Mouse (Mus musculus): ENCODE results near the gene Hpcal1. TPM values are rescaled to one million over a fixed set of nuclear protein-coding genes. Genes with fewer than 3 reads are reported as not detected.
A peak's percentile ranks its signal among the peaks of the same experiment; 100 is the strongest.

Gene Hpcal1
- total and polyA plus RNA-seq, 2 experiments from 2014 or later: 93.9 to 180 TPM

- no peaks in the 10 kb centered on the region for H3K36me3 ChIP-seq (ENCODE audit: insufficient read depth, low read length)
- H3K9ac ChIP-seq (replicated peaks; ENCODE audit: low read length): no peak overlapping the region
- ATAC-seq (no peak), DNase-seq (ENCODE audit: low spot score) (no peak)
- no peak overlapping the region for H3K4me2 ChIP-seq (ENCODE audit: low read depth, low read length)
- 68% methylated on average over 13 of the region's 13 CpGs for WGBS
- TF ChIP-seq CTCF (IDR thresholded peaks at IDR 0.05; ENCODE audit: low read depth): no peak
- peaks cover 18% of the 10 kb centered on the region for H3K4me1 ChIP-seq (ENCODE audit: insufficient read depth, low read length)
- H3K9me3 ChIP-seq (ENCODE audit: low read length): no peaks in the 10 kb centered on the region
- H3K4me3 ChIP-seq (ENCODE audit: low read length): no peak overlapping the region
- no peak overlapping the region; the same call in 1 of the 2 replicates for H3K27ac ChIP-seq
- H3K27me3 ChIP-seq (ENCODE audit: insufficient read depth, low read length): no peaks in the 10 kb centered on the region
These were observed 37.2 kb downstream of the Hpcal1 start for GRCm38 (mm10) chr12:17727676-17728339.

- H3K27me3 ChIP-seq (ENCODE audit: insufficient read depth, low read length): no peaks in the 10 kb centered on the region
- no peak overlapping the region for H3K4me3 ChIP-seq (ENCODE audit: low read length)
- TF ChIP-seq CTCF (IDR thresholded peaks at IDR 0.05; ENCODE audit: low read depth): no peak
- peak; percentile 57 for DNase-seq (ENCODE audit: low spot score)
- H3K27ac ChIP-seq: no peak overlapping the region
- H3K4me2 ChIP-seq (ENCODE audit: low read depth, low read length): no peak overlapping the region
- H3K9ac ChIP-seq (replicated peaks; ENCODE audit: low read length): 0 out of 2 replicates have a peak overlapping the region, but pooled peaks have one; percentile 13
- H3K9me3 ChIP-seq (ENCODE audit: low read length): no peaks in the 10 kb centered on the region
- 60% methylated on average over 13 of the region's 13 CpGs for WGBS
- no peaks in the 10 kb centered on the region for H3K36me3 ChIP-seq (ENCODE audit: insufficient read depth, low read length)
- H3K4me1 ChIP-seq (ENCODE audit: insufficient read depth, low read length): peaks cover 18% of the 10 kb centered on the region
- ATAC-seq: peak; percentile 30; the same call in 1 of the 2 replicates
These were observed 38.7 kb downstream of the Hpcal1 start for GRCm38 (mm10) chr12:17729211-17729900.

GRCm38 (mm10) chr12:17732006-17732405 is 41.4 kb downstream of the Hpcal1 start:
- no peak overlapping the region for H3K27ac ChIP-seq
- DNase-seq (ENCODE audit: low spot score) (no peak), ATAC-seq (no peak)
- peaks cover 9% of the 10 kb centered on the region; the same call in 1 of the 2 replicates for H3K4me1 ChIP-seq (ENCODE audit: insufficient read depth, low read length)
- no peaks in the 10 kb centered on the region for H3K36me3 ChIP-seq (ENCODE audit: insufficient read depth, low read length)
- H3K9me3 ChIP-seq (ENCODE audit: low read length): no peaks in the 10 kb centered on the region
- 84% methylated on average over 7 of the region's 7 CpGs for WGBS
- H3K4me2 ChIP-seq (ENCODE audit: low read depth, low read length): no peak overlapping the region
- no peak overlapping the region for H3K9ac ChIP-seq (replicated peaks; ENCODE audit: low read length)
- H3K27me3 ChIP-seq (ENCODE audit: insufficient read depth, low read length): no peaks in the 10 kb centered on the region
- no peak overlapping the region for H3K4me3 ChIP-seq (ENCODE audit: low read length)
- no peak for TF ChIP-seq CTCF (IDR thresholded peaks at IDR 0.05; ENCODE audit: low read depth)

GRCm38 (mm10) chr12:17732546-17732945 is 41.9 kb downstream of the Hpcal1 start:
- 85% methylated on average over 4 of the region's 4 CpGs for WGBS
- no peak for TF ChIP-seq CTCF (IDR thresholded peaks at IDR 0.05; ENCODE audit: low read depth)

GRCm38 (mm10) chr12:17733114-17733904 is 42.7 kb downstream of the Hpcal1 start:
- 58% methylated on average over 6 of the region's 6 CpGs for WGBS
- no peaks in the 10 kb centered on the region for H3K36me3 ChIP-seq (ENCODE audit: insufficient read depth, low read length)
- no peak overlapping the region for H3K4me2 ChIP-seq (ENCODE audit: low read depth, low read length)
- no peaks in the 10 kb centered on the region for H3K27me3 ChIP-seq (ENCODE audit: insufficient read depth, low read length)
- no peak for TF ChIP-seq CTCF (IDR thresholded peaks at IDR 0.05; ENCODE audit: low read depth)
- H3K27ac ChIP-seq: no peak overlapping the region
- H3K4me1 ChIP-seq (ENCODE audit: insufficient read depth, low read length): peaks cover 3% of the 10 kb centered on the region; the same call in 1 of the 2 replicates
- ATAC-seq (no peak; the same call in 1 of the 2 replicates), DNase-seq (ENCODE audit: low spot score) (no peak)
- H3K9me3 ChIP-seq (ENCODE audit: low read length): no peaks in the 10 kb centered on the region
- H3K9ac ChIP-seq (replicated peaks; ENCODE audit: low read length): no peak overlapping the region
- no peak overlapping the region for H3K4me3 ChIP-seq (ENCODE audit: low read length)

More at GRCm38 (mm10) chr12:17732546-17732945, 41.9 kb downstream of the Hpcal1 start:
- Histone ChIP-seq H3K4me2 (ENCODE audit: low read depth, low read length) (no peak overlapping the region), H3K27ac (no peak overlapping the region), H3K4me1 (ENCODE audit: insufficient read depth, low read length) (peaks cover 5% of the 10 kb centered on the region; the same call in 1 of the 2 replicates), H3K9me3 (ENCODE audit: low read length) (no peaks in the 10 kb centered on the region), H3K9ac (replicated peaks; ENCODE audit: low read length) (no peak overlapping the region), H3K4me3 (ENCODE audit: low read length) (no peak overlapping the region), H3K27me3 (ENCODE audit: insufficient read depth, low read length) (no peaks in the 10 kb centered on the region), H3K36me3 (ENCODE audit: insufficient read depth, low read length) (no peaks in the 10 kb centered on the region)
- DNase-seq (ENCODE audit: low spot score) (no peak), ATAC-seq (no peak)

GRCm38 (mm10) chr12:17736396-17736795 is 45.7 kb downstream of the Hpcal1 start:
- no peak overlapping the region for H3K4me2 ChIP-seq (ENCODE audit: low read depth, low read length)
- ATAC-seq: no peak
- TF ChIP-seq CTCF (IDR thresholded peaks at IDR 0.05; ENCODE audit: low read depth): no peak
- no peak overlapping the region for H3K4me3 ChIP-seq (ENCODE audit: low read length)
- DNase-seq (ENCODE audit: low spot score): no peak
- 95% methylated on average over 6 of the region's 6 CpGs for WGBS
- H3K36me3 ChIP-seq (ENCODE audit: insufficient read depth, low read length): no peaks in the 10 kb centered on the region
- no peak overlapping the region for H3K9ac ChIP-seq (replicated peaks; ENCODE audit: low read length)
- H3K27me3 ChIP-seq (ENCODE audit: insufficient read depth, low read length): no peaks in the 10 kb centered on the region
- no peak overlapping the region for H3K27ac ChIP-seq
- no peaks in the 10 kb centered on the region for H3K9me3 ChIP-seq (ENCODE audit: low read length)
- H3K4me1 ChIP-seq (ENCODE audit: insufficient read depth, low read length): peaks cover under 1% of the 10 kb centered on the region

Measured in hindbrain, postnatal 0 days (tissue).